Mouse (Mus musculus): ENCODE measurements at regions not wholly inside any gene's neighbourhood (a gene's known extent, or its start where the extent isn't known, plus 50 kb on each side); places are given as distances from the start of the nearest gene placed in this dataset.
"Not testable (repeated sequence)": the region's sequence is repeated elsewhere in the genome, so short reads cannot be mapped to it uniquely, and the experiment has no call there.

GRCm38 (mm10) chr12:79990751-79991150 lies 122.1 kb downstream of the Zfp36l1 start:
- no peak for DNase-seq (ENCODE audit: low read depth, low spot score)

GRCm38 (mm10) chr12:79989582-79990110 lies 123.2 kb downstream of the Zfp36l1 start:
- DNase-seq (ENCODE audit: low read depth, low spot score) = no peak

DNA sequence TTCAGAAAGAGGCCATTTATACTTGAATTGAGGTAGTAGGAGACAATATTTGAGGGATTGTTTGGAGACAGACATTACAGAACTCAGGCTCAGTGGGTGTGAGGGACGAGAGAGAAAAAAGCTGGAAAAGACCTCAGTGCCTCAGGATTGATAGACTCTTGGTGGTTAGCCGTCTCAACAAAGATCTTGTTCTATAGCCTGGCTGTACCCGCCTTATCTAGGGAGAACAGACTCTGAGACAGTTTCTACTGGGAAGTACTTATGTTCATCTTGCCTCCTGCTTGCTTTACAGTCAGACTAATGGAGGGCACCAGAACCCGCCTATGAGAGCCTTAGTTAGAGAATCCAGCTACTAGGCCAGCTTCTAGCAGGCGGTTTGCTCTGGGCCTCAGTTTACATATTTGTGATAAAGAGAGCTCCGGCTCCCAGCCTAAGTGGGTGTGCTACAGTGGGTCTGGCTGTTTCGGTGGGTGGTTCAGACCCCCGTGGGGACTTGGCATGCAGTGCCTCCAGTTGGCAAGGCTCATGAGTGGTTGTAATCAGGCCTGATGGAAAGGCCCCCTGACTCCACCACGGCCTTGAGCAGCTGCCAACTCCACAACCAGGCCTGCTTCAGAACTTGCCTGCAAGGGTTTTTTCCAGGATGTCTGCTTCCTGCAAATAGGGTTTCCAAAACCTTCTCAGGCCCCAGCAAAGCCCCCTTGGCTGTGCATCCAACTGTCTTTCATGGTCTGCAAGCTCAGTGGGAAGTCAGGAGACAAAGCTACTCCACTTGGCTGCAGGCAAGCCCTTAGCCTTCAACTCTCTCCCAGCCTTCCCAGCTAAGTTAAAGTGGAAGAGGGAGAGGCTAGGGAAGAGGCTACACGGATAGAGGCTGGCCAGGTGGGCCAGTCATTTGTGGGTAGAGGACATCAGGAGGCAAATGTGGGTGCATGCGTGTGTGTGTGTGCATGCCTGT lies 124.1 kb downstream of the Zfp36l1 start:
- DNase-seq (ENCODE audit: low read depth, low spot score) = no peak

GRCm38 (mm10) chr12:79986241-79986976 lies 126.4 kb downstream of the Zfp36l1 start:
- no peak for DNase-seq (ENCODE audit: low read depth, low spot score)

DNA sequence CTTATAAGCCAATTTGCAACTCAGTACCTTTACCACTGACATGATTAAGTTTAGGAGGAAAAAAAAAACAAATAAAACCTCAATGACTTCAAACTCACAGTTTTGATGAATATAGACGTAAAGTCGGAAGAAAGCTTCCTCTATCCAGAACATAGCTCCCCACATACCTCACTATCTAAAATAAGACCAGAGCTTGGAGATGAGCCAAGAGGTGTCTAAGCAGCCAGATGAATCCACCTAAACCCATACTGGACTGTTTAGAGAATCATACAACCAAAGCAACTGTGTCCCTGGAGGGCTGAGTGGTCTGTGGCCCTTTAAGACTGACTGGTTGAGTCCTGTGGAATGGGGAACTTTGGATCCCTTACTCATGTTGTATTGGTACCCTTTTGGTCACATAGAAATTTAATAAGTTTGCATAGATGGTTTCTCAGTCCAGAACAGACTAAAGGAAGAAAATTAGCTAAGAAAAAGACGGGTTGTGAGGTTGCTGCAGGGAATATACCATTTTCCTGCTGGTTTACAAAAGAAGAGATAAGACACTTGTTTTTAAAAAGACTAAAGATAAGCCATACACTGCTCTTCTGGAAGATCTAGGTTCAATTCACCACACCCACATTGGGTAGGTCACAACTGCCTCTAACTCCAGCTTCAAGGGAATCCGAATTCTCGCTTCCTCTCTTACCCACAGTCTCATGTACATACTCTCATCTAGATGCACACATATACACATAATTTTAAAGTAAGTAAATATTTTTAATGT lies 127.6 kb downstream of the Zfp36l1 start:
- no peak for DNase-seq (ENCODE audit: low read depth, low spot score)

DNA sequence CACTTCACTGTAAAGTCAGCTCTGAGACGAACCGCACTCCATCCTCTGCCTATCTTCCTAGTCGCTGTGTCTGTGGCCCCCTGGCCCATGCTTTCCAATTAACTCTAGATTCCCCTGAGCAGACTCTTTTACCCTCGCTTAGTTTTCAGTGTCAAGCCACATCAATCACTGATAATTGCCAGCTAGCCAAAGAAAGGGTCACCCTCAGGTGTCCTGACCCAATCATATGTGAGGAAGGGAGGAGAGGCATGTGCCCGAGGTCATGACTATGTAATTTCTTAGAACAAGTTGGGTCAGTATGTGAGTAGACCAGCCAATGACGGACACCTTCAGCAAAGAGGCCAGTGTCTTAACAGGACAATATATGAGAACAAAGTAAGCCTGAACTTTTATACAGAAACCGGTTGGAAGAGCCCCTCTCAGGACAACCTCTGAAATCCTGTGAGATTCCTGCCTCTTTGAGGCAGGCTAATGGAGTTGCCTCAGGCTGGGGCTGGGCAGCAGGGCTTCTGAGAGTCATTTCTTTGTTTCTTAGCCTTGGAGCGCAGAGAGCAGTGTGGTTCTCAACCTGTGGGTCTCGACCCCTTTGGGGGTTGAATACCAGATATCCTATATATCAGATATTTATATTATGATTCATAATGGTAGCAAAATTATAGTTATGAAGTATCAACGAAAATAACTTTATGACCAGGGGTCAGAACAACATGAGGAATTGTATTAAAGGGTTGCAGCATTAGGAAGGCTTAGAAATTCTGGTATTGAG lies 128.6 kb downstream of the Zfp36l1 start:
- DNase-seq (ENCODE audit: low read depth, low spot score) = no peak

GRCm38 (mm10) chr12:79983232-79983631 lies 129.6 kb downstream of the Zfp36l1 start:
- no peak for DNase-seq (ENCODE audit: low read depth, low spot score)

- not testable (repeated sequence) for DNase-seq (ENCODE audit: low read depth, low spot score)
Observed at GRCm38 (mm10) chr12:79982497-79982896, 130.3 kb downstream of the Zfp36l1 start.

- no peak for DNase-seq (ENCODE audit: low read depth, low spot score)
Observed at GRCm38 (mm10) chr12:79980711-79981110, 132.1 kb downstream of the Zfp36l1 start.

DNA sequence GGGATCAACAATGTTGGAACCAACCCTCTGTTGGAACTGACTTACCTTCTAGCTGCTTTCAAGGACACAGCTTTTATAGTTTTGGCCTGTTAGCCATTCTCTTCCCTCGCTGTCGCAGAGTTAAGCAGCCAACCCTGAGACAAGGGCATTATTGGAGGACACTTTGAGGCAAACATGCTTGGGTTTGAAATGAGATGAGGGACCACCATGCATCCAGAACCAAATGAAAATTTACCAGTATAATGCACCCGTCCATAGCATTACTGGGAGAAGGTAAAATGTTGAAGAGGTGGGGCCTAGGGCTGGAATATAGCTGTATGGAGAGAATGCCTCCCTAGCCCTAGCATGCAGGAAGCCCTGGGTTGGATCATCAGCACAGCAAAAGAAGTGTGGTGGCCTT lies 135.7 kb downstream of the Zfp36l1 start:
- DNase-seq (ENCODE audit: low read depth, low spot score) = no peak

DNA sequence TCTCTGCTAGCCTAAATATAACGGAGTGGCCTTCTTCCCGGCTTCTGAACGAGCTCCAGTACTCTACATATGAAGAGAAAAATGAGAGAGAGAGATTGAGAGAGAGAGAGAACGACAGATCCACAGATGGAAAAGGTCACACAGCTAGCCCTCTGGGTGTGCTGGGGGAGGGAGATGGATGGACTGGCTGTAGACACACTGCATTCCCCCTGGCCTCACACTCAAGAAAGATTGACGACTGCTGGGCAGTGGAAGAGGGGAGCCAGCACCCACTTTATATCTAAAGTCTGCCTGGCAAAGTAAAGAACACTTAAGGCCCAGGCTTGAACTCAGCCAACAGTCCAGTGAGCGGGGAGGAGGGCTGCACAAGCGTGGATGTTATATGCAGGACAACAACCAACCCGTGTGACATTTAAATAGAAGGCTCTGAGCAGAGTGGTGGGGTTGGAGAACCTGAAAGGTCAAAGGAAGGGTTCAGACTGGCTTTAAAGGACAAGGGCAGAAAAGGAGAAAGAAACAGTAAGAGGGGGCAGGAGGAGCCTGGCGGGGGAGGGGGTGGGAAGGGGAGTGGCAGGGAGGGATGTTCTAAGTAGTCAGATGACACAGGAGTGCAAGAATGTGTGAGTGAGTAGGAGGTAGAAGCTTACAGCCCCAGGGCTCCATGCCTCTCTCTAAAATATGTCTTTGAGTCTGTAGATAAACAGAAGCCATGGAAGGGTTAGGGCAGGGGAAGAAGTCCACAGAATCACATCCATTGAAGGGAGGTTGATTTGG lies 137.2 kb downstream of the Zfp36l1 start:
- DNase-seq (ENCODE audit: low read depth, low spot score) = no peak

GRCm38 (mm10) chr12:79975050-79975449 lies 137.8 kb downstream of the Zfp36l1 start:
- DNase-seq (ENCODE audit: low read depth, low spot score) = no peak

GRCm38 (mm10) chr12:79974530-79974929 lies 138.3 kb downstream of the Zfp36l1 start:
- no peak for DNase-seq (ENCODE audit: low read depth, low spot score)

DNA sequence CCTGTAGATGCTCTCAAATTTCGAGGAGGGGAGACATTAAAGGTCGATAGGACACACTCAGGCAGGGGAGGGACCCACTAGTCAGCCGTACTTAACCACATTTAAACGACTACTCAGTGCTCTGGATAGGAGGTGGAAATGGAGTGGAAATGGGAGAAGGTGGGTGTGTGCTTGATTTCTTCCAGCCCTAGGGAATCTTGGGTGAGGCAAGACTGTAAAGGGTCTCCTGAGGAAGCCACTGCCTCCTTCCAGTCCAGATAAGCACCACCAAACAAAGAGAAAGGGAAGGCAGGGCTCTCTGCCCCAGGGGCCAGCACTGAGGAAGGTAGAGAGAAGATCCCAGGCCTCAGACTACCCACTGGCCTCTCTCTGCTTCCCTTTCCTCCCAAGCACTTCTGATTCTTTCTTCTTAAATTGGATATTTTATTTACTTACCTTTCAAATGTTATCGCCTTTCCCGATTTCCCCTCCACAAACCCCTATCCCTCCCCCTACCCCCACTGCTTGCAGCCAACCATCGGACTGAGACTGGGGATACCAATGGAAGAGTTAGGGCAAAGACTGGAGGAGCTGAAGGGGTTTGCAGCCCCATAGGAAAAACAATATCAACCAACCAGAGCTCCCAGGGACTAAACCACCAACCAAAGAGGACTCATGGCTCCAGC lies 139.1 kb downstream of the Zfp36l1 start:
- no peak for DNase-seq (ENCODE audit: low read depth, low spot score)

DNA sequence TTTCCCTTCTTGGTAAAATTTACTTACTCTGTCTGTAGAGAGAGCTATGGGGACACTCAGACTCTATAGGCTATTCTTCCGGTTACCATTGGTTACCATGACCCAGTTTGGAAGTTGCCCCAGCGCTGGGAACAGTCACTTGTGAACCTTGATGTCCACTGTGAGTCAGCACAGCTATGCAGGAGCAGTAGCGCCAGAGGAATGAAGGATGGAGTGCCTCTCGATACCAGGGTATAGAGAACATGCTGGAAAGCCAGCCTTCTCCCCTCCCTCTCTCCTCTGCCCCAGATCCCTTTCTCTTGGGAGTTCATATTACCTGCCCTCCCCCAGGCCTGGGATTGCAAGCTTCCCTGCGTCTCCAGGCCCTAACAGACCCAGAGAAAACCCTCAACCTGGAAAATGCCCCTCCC lies 141.8 kb downstream of the Zfp36l1 start:
- no peak for DNase-seq (ENCODE audit: low read depth, low spot score)

- DNase-seq (ENCODE audit: low read depth, low spot score) = peak; percentile 65
Observed at GRCm38 (mm10) chr12:79970227-79970901, 142.4 kb downstream of the Zfp36l1 start.

DNA sequence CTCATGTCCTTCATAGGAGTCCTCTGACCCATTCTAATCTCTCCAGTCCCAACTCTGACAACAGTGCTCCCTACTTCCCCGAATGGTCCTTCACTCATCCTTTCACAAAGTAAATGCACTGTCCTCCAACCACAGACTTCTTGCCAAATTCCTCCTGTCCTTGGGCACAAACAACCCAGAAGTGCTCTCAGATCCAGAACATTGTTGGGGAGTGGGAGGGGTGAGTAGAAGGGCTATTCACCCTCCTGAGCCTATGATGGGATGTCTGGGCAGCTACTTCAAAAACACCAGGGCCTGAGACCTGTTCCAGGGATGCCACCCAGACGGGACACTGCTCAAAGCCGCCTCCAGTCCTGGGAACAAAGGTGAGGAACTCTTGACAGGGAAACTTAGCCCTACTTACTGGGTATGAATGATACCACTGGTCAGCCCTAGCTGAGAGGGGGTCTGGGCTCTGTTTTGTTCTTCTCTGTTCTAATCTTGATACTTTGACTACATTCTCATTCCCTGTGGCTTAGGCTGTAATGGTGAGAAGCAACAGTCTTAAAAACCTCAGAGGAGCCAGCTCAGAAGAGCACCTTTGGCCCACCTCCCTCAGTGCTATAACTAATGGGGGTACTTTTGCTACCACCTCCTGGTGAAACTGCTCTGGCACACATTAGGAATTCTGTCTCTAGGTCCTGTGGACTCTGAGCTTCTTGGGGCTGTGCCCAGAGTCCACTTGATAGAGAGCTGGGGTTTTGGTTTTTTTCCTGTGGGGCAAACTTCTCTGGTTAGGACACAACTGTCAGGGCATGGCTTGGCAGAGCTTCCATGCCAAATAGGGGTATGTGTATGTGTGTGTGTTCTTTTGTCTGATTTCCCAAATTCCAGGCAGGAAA lies 143.2 kb downstream of the Zfp36l1 start:
- no peak for DNase-seq (ENCODE audit: low read depth, low spot score)

DNA sequence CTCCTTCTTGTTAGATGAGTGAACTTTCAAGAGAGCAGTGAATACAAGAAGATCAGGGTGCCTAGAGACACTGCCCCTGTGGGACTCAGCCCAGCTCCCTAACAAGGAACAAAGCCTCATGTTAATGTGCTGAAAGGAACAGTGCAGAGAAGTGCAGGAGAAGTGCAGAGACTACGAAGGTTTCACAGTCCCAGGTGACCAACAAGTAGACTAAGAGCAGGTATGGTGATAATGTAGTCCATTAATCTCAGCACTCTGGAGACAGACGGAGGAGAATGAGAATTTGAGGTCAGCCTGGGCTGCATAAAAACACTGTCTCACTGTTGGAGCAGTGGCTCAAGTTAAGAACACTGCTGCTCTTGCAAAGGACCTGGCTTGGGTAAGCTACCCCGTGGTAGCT lies 144.1 kb downstream of the Zfp36l1 start:
- no peak for DNase-seq (ENCODE audit: low read depth, low spot score)

All from telencephalon, adult 2 months (tissue).